Comparison of ENCODE assay signal across 8 mouse cellular contexts in the genomic region with DNA sequence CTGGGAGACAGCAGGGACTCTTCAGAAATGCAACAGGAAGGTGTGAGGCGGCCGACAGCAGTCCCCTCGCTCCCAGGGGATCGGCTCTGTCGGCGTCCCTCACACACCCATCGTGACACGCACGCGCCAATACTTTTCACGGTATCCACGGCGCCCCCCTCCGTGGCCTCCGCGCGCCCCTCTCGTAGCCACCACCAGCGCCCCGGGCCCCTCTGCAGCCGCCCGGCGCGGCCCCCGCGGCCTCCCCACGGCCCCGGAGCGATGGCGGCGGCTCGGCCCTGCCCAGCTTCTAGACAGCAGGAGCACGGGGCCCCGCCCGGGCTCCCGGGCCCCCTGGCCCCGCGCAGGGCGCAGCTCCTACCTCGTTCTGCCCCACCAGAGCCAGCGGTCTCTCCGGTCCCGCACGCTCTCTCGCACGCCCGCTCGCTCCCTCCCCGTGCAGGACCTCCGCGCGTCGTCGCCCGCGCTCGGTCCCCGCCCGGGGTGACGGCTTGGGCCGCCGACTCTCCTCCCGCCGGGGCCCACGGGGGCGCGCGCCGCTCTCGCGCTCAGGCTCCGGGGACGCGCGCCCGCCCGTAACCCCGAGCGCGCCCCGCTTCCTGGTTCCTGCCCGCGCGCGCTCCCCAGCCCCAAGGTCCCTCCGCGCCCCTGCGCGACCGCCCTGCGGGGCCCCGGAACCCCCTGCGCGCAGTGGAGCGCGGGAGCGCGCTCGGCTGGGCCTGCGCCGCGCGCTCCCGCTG. TPM values are rescaled to one million over a fixed set of nuclear protein-coding genes. Genes with fewer than 3 reads are reported as not detected.
DNase-seq lines count a peak whose midpoint lies in the region; ATAC-seq and TF ChIP-seq lines count a peak whose summit lies in the region.

A gene (minus strand): TSS at position 687 of the 740 bp plus-strand sequence.

- 0% methylated on average over 73 of the region's 104 CpGs for whole genome bisulfite sequencing in forebrain, embryonic 13.5 days
- under 1% methylated on average over 73 of the region's 104 CpGs for WGBS in heart, postnatal 0 days
- WGBS in liver, postnatal 0 days (ENCODE audit: insufficient replicate concordance), result under 1% methylated on average over 51 of the region's 104 CpGs
- WGBS in neural tube, embryonic 13.5 days, result under 1% methylated on average over 73 of the region's 104 CpGs

- H3K4me3 ChIP-seq in forebrain, embryonic 13.5 days, result peak within 1 kb of the TSS; percentile 82
- peak within 1 kb of the TSS; percentile 100 for H3K4me3 ChIP-seq in heart, postnatal 0 days (ENCODE audit: low read depth, low read length)
- H3K4me3 ChIP-seq in liver, postnatal 0 days (ENCODE audit: low read depth, low read length), result peak within 1 kb of the TSS; percentile 95
- peak within 1 kb of the TSS; percentile 93 for H3K4me3 ChIP-seq in neural tube, embryonic 13.5 days

- no peaks in the 10 kb centered on the region for H3K9me3 ChIP-seq in forebrain, embryonic 13.5 days (replicated peaks)
- H3K9me3 ChIP-seq in heart, postnatal 0 days (replicated peaks; ENCODE audit: control insufficient read depth, low read length), result no peaks in the 10 kb centered on the region
- no peaks in the 10 kb centered on the region for H3K9me3 ChIP-seq in liver, postnatal 0 days (ENCODE audit: low read length)
- no peaks in the 10 kb centered on the region for H3K9me3 ChIP-seq in neural tube, embryonic 13.5 days

- H3K4me1 ChIP-seq in forebrain, embryonic 13.5 days, result peaks cover 20% of the 10 kb centered on the region
- peaks cover 12% of the 10 kb centered on the region; the same call in 1 of the 2 replicates for H3K4me1 ChIP-seq in heart, postnatal 0 days (ENCODE audit: control insufficient read depth, insufficient read depth)
- peaks cover 45% of the 10 kb centered on the region for H3K4me1 ChIP-seq in liver, postnatal 0 days (ENCODE audit: insufficient read depth)
- peaks cover 28% of the 10 kb centered on the region for H3K4me1 ChIP-seq in neural tube, embryonic 13.5 days (replicated peaks)

- no peak for TF ChIP-seq CTCF in heart, postnatal 0 days (IDR thresholded peaks at IDR 0.05; ENCODE audit: low read depth)
- TF ChIP-seq CTCF in liver, postnatal 0 days (IDR thresholded peaks at IDR 0.05; ENCODE audit: low read depth), result no peak

- H3K27ac ChIP-seq in forebrain, embryonic 13.5 days, result peak within 1 kb of the TSS; percentile 70
- H3K27ac ChIP-seq in heart, postnatal 0 days (ENCODE audit: low read depth), result peak within 1 kb of the TSS; percentile 96
- H3K27ac ChIP-seq in liver, postnatal 0 days (ENCODE audit: low read depth), result peak within 1 kb of the TSS; percentile 92
- H3K27ac ChIP-seq in neural tube, embryonic 13.5 days (replicated peaks), result peak within 1 kb of the TSS; percentile 88

- peak; percentile 71; the same call in 1 of the 2 replicates for ATAC-seq in cerebellum, adult (ENCODE audit: insufficient number of reproducible peaks, low FRiP score, low TSS enrichment)
- ATAC-seq in forebrain, embryonic 13.5 days, result peak; percentile 84
- ATAC-seq in heart, postnatal 0 days (ENCODE audit: insufficient read depth, low read depth), result peak; percentile 81
- peak; percentile 89 for ATAC-seq in liver, postnatal 0 days
- ATAC-seq in neural tube, embryonic 13.5 days (ENCODE audit: low read depth), result peak; percentile 82

- no peaks in the 10 kb centered on the region for H3K36me3 ChIP-seq in forebrain, embryonic 13.5 days (ENCODE audit: poor library complexity, severe bottlenecking)
- no peaks in the 10 kb centered on the region for H3K36me3 ChIP-seq in heart, postnatal 0 days (replicated peaks; ENCODE audit: control insufficient read depth, insufficient read depth, low read length)
- H3K36me3 ChIP-seq in liver, postnatal 0 days (replicated peaks; ENCODE audit: insufficient read depth, low read length), result 0 out of 2 replicates have a peak, but pooled peaks cover 3% of the 10 kb centered on the region
- no peaks in the 10 kb centered on the region for H3K36me3 ChIP-seq in neural tube, embryonic 13.5 days

- H3K9ac ChIP-seq in forebrain, embryonic 13.5 days, result peak within 1 kb of the TSS; percentile 90
- H3K9ac ChIP-seq in heart, postnatal 0 days (replicated peaks; ENCODE audit: low read depth, low read length), result peak within 1 kb of the TSS; percentile 99
- H3K9ac ChIP-seq in liver, postnatal 0 days (replicated peaks), result peak within 1 kb of the TSS; percentile 99
- peak within 1 kb of the TSS; percentile 96 for H3K9ac ChIP-seq in neural tube, embryonic 13.5 days

- DNase-seq in ES-CJ7 (ENCODE audit: low read depth, low spot score), result peak; percentile 26
- peak; percentile 55 for DNase-seq in heart, postnatal 0 days (ENCODE audit: low spot score)
- DNase-seq in kidney, postnatal 36 days, result peak; percentile 76 to 90
- DNase-seq in liver, postnatal 0 days, result peak; percentile 87
- DNase-seq in thymus, adult 18-20 months, result peak; percentile 81

- no peak for TF ChIP-seq EP300 in heart, postnatal 0 days (IDR thresholded peaks at IDR 0.05; ENCODE audit: low read depth)
- TF ChIP-seq EP300 in liver, postnatal 0 days (IDR thresholded peaks at IDR 0.05; ENCODE audit: low read depth), result no peak

- peaks cover 25% of the 10 kb centered on the region for H3K27me3 ChIP-seq in forebrain, embryonic 13.5 days
- H3K27me3 ChIP-seq in heart, postnatal 0 days (ENCODE audit: control insufficient read depth, insufficient read depth, low read length), result no peaks in the 10 kb centered on the region
- no peaks in the 10 kb centered on the region for H3K27me3 ChIP-seq in liver, postnatal 0 days (ENCODE audit: insufficient read depth, low read length)
- H3K27me3 ChIP-seq in neural tube, embryonic 13.5 days, result peaks cover 21% of the 10 kb centered on the region

- peak within 1 kb of the TSS; percentile 92 for H3K4me2 ChIP-seq in forebrain, embryonic 13.5 days
- peak within 1 kb of the TSS; percentile 92 for H3K4me2 ChIP-seq in heart, postnatal 0 days (ENCODE audit: low read depth, low read length)
- peak within 1 kb of the TSS; percentile 85 for H3K4me2 ChIP-seq in liver, postnatal 0 days (ENCODE audit: low read depth, low read length)
- peak within 1 kb of the TSS; percentile 87 for H3K4me2 ChIP-seq in neural tube, embryonic 13.5 days

RNA-seq across cellular contexts. Expression of the gene that starts here (rescaled TPM):
- polyA plus RNA-seq in forebrain, embryonic 13.5 days (2015; fragmentation: Nextera tagmentation; extraction: Ambion mirVana), result 11.1 and 14.0 TPM in 2 replicates
- total RNA-seq in heart, postnatal 0 days (2014; rRNA removed; ENCODE audit: low replicate concordance), result 29.2 and 48.2 TPM in 2 replicates
- 22.5 and 23.3 TPM in 2 replicates for polyA plus RNA-seq in heart, postnatal 0 days (2015; fragmentation: Nextera tagmentation; extraction: Ambion mirVana)
- 15.4 and 16.4 TPM in 2 replicates for polyA plus RNA-seq in liver, postnatal 0 days (2015; fragmentation: Nextera tagmentation; extraction: Ambion mirVana)
- 17.2 TPM in 2 replicates for polyA plus RNA-seq in neural tube, embryonic 13.5 days (2015; fragmentation: Nextera tagmentation; extraction: Ambion mirVana)

Comparison
In these comparisons a context has a peak if more than half of its experiments do, and no peak if none do; other contexts are left out.
1. Peak in every context shown above with its lines: DNase-seq, ATAC-seq, H3K4me3 ChIP-seq and H3K27ac ChIP-seq.
2. DNase-seq: peak in every context shown above with its lines; median percentile 87 in liver, postnatal 0 days; 83 in kidney, postnatal 36 days; 81 in thymus, adult 18-20 months; 55 in heart, postnatal 0 days; 26 in ES-CJ7.